Mouse (Mus musculus): Measurements from ENCODE around the gene Rab11a. TPM values are rescaled to one million over a fixed set of nuclear protein-coding genes. Genes with fewer than 3 reads are reported as not detected.

Rab11a gene
- total RNA-seq, 2 experiments from 2014 or later = 87.7 to 96.7 TPM

GRCm38 (mm10) chr9:64668001-64668400 is 69.6 kb downstream of the Rab11a start:
- Histone ChIP-seq H3K27ac (no peak overlapping the region), H3K4me3 (no peak overlapping the region)
- no peak for DNase-seq
- no peak for TF ChIP-seq CTCF (IDR thresholded peaks at IDR 0.05)
- intact Hi-C loops (cut with DNase I) = no loop called here

GRCm38 (mm10) chr9:64667513-64667912 is 70.0 kb downstream of the Rab11a start:
- no peak for DNase-seq
- H3K4me3 ChIP-seq = no peak overlapping the region
- no peak for TF ChIP-seq CTCF (IDR thresholded peaks at IDR 0.05)
- H3K27ac ChIP-seq = no peak overlapping the region
- intact Hi-C loops (cut with DNase I) = no loop called here

GRCm38 (mm10) chr9:64666549-64666948 is 71.0 kb downstream of the Rab11a start:
- Histone ChIP-seq H3K4me3 (no peak overlapping the region), H3K27ac (no peak overlapping the region)
- no peak for DNase-seq
- intact Hi-C loops (cut with DNase I) = no loop called here
- no peak for TF ChIP-seq CTCF (IDR thresholded peaks at IDR 0.05)

Small RNA genes within 50 kb of the gene (microRNA-seq; reads per million reads assigned to microRNA genes)
- gene Gm47308 = not detected

Other genes starting within 250 kb of the Rab11a start
- gene Dennd4a, start 73.6 kb upstream of the Rab11a start, total RNA-seq (2021) = 1 to 10 TPM; 2.7 to 3.8 TPM
- gene Slc24a1, start 213.8 kb upstream of the Rab11a start, total RNA-seq (2021) = not detected
- gene Ints14, start 223.1 kb upstream of the Rab11a start, total RNA-seq (2021) = 10 to 100 TPM; 16.9 to 17.5 TPM

Measured in gastrocnemius, adult 2 months (tissue).